Mouse (Mus musculus) right cerebral cortex, postnatal 4 days (tissue): ENCODE data around the gene Sult5a1.

Source experiments
- DNase-seq: peaks from one replicate; pipeline ENCODE4 v3.0.0-alpha.2; 2022

Sult5a1 gene

GRCm38 (mm10) chr8:123100288-123100687 is 57.8 kb downstream of the Sult5a1 start:
- DNase-seq: no peak

DNA sequence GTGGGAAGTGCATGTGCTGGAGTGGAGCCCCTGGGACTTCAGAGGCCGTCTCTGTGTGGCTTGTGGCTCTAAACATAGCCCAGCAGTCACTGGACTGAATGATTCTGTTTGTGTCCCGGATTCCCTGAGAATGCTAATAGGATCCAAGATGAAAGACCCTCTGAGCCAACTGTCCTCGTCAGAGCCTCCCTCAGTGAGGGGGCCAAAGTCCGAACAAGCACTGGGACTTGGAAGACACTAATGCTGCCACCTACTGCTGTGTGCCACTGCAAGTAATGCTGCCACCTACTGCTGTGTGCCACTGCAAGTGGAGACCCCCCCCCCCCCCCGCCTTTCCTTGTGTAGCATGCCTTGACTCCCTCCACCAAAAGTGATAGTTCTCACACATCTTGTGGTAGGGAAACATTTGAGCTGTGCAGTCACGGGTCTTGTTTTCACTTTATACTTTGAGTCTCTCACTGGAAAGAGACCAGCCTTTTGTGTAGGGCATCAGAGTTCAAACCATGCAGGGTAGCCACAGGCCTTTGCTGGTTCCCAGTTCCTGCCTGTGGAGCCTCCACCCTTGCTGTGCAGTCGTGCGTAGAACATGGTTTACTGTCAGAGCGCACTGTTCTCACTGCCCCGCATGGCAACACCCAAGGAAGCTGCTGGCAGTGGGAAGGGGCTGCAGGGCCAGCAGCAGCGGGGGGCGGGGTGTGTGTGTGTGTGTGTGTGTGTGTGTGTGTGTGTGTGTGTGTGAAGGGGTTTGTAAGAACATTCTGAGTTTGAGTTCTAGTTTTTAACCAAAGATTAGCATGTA is 60.1 kb downstream of the Sult5a1 start:
- DNase-seq: peak; percentile 40

DNA sequence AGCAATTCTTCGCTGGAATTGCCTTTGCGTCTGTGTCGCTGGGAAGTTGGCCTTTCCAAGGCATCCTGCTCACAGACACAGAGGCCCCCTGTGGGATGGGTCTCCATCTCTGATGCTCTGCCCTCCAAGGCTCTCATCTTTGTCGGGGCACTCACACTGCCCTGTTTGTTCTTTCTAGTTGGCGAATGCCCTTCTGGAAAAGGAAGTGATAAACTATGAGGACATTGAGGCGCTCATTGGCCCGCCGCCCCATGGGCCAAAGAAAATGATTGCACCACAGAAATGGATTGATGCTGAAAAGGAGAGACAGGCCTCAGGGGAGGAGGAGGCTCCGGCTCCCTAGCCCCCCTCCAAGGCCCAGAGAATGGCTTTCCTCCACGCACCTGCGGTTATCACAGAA is 60.9 kb downstream of the Sult5a1 start:
- no peak for DNase-seq
